Mouse (Mus musculus) cerebellum, postnatal 10 days (tissue): ENCODE results near the gene Zscan21.

Experiments used
- DNase-seq, 2 experiments: peaks; one replicate each; pipeline ENCODE4 v3.0.0; 2021; ENCODE audit warnings: mixed read lengths in 2 of 2

The Zscan21 gene

DNA sequence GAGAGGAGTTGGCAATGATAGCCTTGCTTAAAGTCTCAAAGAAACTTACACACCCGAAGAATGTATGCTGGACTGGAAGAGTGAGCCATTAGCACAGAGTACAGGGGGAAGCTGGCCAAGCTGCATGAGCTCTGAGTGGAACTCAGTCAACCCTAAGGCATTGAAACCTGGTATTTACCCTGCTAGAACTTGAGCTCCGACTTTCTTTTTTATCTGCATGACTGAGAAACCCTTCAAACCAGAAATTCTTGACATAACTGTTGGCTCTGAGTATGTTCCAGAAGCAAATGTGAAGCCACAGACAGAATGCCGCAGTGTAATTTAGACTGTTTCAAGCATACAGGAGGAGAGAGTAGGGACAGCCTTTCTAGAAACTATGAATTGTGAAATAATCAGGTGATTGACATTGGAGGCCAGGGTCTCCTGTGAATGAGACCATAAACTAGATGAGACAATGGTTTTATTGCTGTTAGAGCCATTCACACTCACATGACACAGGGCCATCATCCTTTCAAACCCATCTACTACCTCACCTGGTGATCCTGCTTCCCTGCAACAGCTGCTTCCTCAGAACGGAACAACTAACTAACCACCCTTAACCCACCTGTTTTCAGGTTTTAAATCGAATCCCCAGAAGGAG, 15.8 kb downstream of the Zscan21 start:
- DNase-seq = no peak

DNA sequence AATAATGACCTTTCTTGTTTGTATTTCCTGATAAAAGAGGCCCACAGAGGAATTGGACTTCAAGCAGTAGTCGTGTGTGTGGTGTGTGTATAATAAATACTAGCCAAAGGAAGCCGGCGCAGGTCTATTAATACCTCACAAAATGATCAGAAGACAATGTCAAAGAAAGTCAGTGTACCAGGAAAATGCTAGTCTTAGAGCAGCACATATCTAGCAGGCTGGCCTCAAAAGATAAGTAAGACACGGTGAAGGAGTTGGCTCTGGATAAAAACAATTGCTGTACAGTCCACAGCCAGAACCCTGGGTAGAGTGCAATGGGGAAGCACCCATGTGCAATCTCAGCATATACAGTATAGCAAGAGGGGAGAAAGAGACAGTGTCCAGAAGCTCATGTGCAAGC, 20.6 kb downstream of the Zscan21 start:
- DNase-seq = no peak

DNA sequence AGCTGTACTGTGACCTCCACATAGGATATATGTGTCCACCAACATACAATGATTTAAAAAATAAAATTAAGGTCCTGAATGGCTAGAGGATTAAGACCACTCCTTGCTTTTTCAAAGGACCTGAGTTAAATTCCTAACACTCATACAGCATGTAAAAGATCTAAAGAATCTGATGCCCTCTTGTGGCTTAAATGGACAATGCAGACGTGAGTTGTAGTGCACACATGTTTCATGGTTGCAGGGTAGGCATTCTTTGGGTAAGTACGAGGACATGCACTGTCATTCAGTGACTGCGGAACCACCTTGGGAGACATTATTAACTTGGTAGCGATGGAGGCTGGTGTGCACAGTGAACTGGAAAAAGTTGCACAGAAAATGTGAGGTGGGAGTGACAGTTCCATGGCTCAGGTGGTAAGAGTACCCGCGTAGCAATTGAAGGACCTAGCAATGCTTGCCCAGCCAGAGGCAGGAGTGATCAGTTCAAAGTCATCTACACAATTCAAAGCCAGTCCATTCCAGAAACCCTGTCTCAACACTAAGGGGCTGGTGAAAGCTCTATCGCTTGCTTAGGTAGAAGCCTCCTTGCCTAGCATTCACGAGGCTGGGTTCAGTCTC, 21.3 kb downstream of the Zscan21 start:
- peak; percentile 55 to 62 for DNase-seq

DNA sequence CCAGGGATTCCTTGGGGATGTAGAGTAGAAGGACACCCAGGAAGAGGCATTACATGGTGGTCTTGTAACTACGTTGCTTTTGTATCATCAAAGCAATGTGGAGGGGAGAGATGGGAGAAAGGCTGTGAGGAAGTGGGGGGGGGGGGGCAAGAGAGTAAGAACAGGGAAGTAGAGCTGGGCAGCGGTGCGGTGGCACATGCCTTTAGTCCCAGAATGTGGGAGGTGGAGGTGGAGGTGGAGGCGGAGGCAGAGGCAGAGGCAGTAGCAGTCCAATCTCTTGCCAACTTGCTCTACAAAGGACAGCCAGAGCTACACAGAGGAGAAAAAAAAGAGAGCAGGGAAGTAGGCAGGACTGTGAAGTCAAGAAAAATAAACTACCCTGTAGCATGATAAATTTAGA, 21.9 kb downstream of the Zscan21 start:
- DNase-seq = no peak

DNA sequence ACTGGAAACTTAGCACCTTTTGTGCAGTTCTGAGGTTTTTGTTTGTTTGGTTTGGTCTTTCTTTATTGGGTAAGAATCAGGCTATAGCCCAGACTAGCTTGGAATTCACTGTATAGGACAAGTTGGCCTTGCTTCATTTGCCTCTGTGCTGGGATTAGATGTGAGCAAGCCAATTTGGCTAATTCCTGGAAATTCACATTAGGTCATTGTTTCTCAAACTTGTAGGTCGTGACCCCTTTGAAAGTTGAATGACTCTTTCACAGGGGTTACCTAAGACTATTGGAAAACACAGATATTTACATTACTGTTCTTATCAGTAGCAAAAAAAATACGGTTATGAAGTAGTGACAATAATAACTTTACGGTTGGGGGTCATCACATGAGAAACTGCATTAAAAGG, 37.7 kb downstream of the Zscan21 start:
- no peak for DNase-seq

DNA sequence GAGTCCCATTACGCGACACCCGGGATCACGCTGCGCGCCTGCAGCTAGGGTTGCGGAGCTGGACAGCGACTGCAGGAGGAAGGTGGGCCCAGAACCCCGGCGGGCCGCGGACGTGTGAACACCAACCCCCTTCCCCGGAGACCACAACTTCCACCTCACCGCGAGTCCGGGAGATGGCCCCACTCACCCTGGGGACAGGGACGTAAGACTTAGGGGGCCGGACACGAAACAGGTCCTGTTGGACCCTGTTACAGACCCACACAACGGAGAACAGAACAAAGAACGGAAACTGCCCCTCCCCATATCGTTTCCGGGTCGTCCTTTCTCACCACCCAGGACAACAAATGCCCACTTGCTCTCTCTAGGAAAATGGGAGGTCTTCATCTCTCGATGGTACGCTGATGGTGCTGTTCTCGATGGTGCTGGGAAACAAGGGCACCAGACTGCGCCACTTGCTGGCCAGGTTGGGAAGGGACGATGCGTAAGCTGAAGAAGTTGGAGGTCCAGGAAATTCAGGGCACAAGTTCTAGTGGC, 38.8 kb downstream of the Zscan21 start, which contains the start of gene Zfp113:
Gene Zfp113 (minus strand): TSS at position 302 of the 534 bp plus-strand sequence.
- DNase-seq = peak; percentile 90 to 93

DNA sequence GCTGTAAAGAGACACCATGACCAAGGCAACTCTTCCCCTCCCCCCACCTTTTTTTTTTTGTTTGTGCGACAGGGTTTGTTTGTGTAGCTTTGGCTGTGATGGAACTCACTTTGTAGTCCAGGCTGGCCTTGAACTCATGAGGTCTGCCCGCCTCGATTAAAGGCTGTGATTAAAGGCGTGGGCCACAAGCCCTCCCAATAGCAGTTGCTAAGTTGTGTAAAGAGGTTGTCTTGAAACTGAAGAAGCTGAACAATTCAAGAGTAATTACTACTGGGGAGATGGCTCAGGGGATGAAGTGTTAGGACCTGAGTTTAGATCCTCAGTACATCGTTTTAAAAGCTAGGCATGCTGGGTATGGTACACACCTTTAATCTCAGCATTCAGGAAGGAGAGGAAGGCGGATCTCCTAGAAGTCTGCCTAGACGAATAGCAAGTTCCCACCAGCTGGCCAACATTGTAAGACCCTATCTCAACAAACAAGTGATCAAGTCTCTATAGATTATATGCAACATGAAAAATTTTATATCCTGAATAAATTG, 43.6 kb downstream of the Zscan21 start:
- no peak for DNase-seq

DNA sequence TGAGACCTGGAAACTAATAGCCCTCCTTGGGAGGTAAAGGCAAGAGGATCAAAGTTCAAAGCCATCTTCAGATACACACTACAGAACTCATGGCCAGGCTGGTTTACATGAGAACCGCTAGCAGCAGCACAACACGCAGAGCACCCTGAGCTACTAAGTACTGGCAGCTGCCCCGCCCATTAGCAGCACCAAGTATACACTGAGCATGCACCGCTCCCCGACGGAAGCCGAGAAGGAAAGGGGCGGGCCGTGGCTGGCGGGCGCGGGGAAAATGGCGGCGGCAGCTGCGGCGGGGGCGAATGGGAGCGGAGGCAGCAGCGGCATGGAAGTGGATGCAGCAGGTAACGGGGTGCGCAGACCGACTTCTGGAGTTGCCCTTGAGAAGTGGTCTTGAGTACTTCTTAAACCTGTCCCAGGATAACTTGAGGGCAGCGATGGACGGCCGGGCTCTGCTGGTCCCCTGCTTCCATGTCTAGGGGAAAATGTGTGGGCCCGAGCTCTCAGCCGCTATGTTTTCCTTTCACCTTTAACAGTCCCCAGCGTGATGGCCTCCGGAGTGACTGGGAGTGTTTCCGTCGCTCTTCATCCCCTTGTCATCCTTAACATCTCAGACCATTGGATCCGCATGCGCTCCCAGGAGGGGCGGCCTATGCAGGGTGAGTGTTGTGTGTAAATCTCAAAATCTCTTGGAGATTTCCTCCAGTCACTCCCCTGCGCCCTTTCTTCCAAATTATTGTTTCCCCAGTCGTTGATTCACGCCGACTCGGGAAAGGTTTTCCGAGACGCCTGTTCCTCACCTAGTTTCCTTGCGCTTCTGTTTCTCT, 44.4 kb downstream of the Zscan21 start, which contains the start of gene Cops6:
Gene Cops6 (plus strand): TSS at position 230 of the 824 bp plus-strand sequence.
- peak; percentile 97 to 98 for DNase-seq

DNA sequence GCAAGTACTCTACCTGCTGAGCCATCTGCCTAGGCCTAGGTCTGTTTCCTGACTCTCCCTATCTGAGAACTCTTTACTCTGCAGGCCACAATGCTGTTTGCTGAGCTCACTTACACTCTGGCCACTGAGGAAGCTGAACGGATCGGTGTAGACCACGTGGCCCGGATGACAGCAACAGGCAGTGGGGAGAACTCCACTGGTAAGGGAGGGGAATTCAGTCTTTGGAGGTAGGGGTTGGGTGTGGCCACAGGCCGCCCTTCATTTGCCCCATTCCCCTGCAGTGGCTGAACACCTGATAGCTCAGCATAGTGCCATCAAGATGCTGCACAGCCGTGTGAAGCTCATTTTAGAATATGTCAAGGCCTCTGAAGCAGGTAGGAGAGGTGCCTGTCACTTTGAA, 46.3 kb downstream of the Zscan21 start:
- DNase-seq = no peak

DNA sequence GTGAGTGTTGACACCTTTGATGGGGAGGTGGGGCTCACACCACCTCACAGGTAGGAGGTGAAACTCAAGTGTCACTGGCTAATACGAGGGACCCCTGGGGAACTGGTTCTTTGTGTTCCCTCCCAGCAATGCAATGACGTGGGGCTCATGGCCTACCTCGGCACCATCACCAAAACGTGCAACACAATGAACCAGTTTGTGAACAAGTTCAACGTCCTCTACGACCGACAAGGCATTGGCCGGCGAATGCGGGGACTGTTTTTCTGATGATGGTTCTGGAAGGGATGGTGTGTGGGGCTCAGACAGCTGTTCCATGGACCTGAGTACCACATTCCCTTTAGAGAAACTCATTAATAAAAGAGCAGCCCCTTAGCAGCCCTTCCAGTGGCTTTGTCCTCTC, 46.9 kb downstream of the Zscan21 start:
- no peak for DNase-seq

DNA sequence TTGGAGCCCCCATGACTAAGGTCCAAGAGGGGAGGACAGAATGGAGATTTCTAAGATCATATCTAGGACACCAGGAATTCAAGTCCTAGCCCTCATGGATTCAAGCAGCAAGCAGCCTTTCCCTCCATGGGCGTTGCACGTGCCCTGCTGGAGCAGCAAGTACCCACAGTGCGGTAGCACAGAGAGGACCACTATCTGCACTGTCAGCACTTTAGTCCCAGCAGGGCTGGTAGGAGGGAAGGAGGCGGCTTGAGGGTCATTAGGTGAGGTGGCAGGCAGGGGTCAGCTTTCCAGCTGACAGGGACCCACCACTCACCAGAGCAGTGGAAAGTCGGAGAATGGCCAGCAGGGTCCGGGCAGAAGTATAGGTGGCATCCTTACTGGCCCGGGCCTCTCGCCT, 48.9 kb downstream of the Zscan21 start:
- DNase-seq = no peak

DNA sequence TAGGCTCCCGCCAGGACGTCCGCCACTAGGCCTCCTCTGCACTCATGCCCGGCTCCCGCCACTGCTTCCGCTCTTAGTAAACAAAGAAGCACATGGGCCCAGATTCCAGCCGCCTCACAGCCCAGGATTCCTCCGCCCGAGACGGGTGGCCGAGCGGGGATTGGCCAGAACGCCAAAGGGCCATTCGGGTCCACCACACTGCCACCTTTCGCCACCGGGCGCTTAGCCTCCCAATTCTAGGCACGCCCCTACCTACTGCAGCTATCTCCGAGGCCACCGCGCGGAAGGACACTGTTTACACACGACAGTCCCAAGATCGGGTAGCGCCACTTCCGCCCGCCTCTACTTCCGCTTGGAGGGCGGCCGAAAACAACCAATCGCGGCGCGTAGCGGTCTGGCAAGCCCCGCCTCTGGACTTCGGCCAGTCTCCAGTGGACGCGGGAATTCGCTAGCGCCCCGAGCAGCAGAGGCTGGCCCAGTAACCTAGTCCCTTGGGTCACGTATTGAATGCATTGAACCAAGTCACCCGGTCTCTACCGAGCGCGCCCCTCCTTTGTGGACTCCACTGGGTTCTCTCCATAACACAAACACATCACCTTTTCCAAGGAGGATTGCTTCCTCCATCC, 54.3 kb downstream of the Zscan21 start:
- peak; percentile 99 for DNase-seq

DNA sequence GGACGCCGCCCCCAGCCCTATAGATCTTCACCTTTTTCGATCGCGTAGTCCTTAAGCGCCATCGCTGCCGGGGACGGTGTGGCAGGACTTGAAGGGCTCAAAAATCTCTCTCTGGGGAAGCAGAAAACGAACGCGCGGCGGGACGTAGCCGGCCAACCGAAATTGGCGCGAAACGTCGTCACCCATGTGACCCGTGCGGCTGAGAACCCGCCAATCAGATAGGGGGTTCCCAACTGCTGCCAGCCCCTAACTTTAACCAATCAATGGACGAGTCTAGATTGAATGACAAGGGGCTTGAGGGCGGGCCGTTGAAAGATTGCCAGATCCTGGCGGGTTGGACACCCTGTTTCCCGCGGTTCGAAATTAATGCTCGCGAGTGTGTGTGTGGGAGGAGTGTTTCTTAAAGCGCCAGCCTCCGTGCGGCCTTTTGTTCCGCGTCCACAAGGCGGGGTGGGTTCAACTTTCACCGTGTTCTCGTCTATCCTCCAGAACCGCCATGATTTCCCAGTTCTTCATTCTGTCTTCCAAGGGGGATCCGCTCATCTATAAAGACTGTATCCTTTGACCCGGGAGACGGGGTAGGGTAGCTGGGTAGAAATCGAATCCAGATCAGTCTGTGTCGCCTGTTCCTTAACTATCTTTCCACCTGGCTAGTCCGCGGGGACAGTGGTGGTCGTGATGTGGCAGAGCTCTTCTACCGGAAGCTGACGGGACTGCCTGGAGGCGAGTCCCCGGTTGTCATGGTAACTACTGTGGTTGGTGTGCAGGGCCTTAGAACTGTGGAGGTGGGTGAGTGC, 55.2 kb downstream of the Zscan21 start, which contains the start of the genes Ap4m1 and Mcm7:
Gene Ap4m1 (plus strand): TSS at position 308 of the 797 bp plus-strand sequence.
Gene Mcm7 (minus strand): TSS at position 728 of the 797 bp plus-strand sequence.
- peak; percentile 99 for DNase-seq

DNA sequence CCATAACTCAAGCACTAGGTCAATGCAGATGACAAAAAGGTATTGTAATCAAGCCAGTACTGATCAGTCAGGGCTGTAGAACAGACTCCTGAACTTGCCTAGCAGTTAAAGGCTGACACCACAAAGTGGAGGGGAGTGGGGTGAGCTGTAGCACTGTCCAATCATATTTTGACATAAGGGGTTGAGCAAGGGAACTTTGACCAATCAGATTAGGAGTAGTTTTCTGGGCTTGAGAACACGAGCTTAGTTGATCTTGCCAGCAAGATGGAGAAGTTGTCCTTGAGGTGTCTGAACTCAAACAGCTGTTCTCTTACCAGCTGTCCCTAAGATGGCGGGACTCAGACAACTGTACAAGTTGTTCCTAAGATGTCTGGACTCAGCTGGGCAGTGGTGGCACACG, 56.5 kb downstream of the Zscan21 start:
- no peak for DNase-seq
